Mouse (Mus musculus) C2C12 (cell line): ENCODE results near the gene Gp9.

ENCODE experiments used
- CEBPB ChIP-seq: IDR thresholded peaks from one replicate; pipeline ENCODE4 v1.6.1; 2011; ENCODE audit warnings: low read depth, mild to moderate bottlenecking, control low read depth, moderate library complexity
- CTCF ChIP-seq: IDR thresholded peaks from one replicate; pipeline ENCODE4 v1.5.1; 2011; ENCODE audit not compliant: control insufficient read depth, insufficient read depth, insufficient read length
- MYOG ChIP-seq: IDR thresholded peaks from one replicate; pipeline ENCODE4 v1.6.1; 2011; ENCODE audit not compliant: control insufficient read depth, insufficient read length; ENCODE audit errors: extremely low read depth
- USF1 ChIP-seq: IDR thresholded peaks from one replicate; pipeline ENCODE4 v1.6.1; 2011; ENCODE audit warnings: low read depth, mild to moderate bottlenecking, control low read depth, moderate library complexity

DNA sequence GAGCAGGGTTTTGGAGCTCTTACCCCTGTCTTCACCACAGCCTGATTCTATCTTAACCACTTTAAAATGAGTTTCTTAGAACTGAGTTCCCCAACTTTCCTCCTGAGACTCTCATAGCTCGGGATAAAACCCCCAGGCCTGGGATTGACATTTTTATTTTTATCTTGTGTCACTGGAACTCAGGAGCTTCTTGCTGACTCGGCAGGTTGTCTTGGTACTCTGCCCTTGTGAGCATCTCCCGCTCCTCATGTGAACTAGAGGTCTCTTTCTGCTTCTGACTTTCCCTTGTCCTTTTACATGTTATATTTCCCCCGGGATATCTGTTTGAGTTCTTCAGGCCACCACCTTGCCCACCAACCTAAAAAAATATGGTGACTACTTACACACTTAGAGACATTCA is 40.9 kb upstream of the Gp9 start:
- TF ChIP-seq USF1: no peak
- no peak for TF ChIP-seq CTCF
- TF ChIP-seq CEBPB: no peak
- TF ChIP-seq MYOG: no peak
